Mouse (Mus musculus) kidney, adult 2 months (tissue): Measurements from ENCODE around the gene Hes6.

Experiments used
- CTCF ChIP-seq: fragments of 200-500 bp; conservative IDR thresholded peaks from 2 replicates; pipeline ENCODE4 v1.5.1; 2011; ENCODE audit warnings: low read depth, mild to moderate bottlenecking, control low read depth, low read length, moderate library complexity, mixed read lengths; ENCODE audit not compliant: insufficient read depth, insufficient read length
- POLR2A ChIP-seq: fragments of 200-500 bp; IDR thresholded peaks from one replicate; pipeline ENCODE4 v1.6.1; 2011; ENCODE audit warnings: low read depth, low read length, control low read depth

DNA sequence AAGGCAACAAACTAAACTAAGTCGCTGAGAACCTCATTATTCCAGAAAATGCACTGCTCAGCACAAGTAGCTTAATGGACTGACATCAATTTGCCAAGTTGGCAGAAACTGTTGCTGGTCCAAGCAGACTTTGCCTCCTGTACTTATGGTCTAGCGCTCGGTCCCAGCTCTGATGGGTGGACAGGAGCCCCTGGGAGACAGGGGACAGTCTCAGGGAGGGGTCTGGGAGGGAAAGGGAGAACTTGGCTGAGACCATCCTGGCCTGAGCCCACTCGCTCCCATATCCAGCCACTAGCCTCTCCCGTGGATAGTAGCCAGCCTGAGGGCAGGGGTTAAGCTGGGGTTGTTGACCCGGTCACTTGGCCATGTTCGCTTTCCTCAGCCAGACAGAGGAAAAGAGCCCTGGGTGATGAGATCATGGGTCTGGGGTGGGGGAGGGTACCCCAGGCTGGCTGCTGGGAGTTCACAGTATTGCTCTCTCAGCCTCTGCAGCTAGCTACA lies 41.9 kb upstream of the Hes6 start:
- TF ChIP-seq POLR2A = no peak
- TF ChIP-seq CTCF = no peak
